Mouse (Mus musculus) liver, postnatal 0 days (tissue): ENCODE data around the gene Klhl6. TPM values are rescaled to one million over a fixed set of nuclear protein-coding genes. Genes with fewer than 3 reads are reported as not detected.

Experiments
- ATAC-seq: fragments of 200-750 bp; cut with Nextera tagmentation; 2 replicates; pipeline ENCODE4 v1.8.0; 2017; ENCODE audit warnings: mild to moderate bottlenecking, moderate library complexity
- DNase-seq: peaks from one replicate; pipeline ENCODE4 v3.0.0-alpha.2; 2016
- H3K27ac ChIP-seq: fragments of 300-500 bp; sonication (generic); 2 replicates; pipeline ENCODE4 v1.5.1; 2014; ENCODE audit warnings: antibody characterized with exemption, moderate library complexity, mild to moderate bottlenecking, low read depth
- H3K27me3 ChIP-seq: fragments of 300-500 bp; sonication (generic); 2 replicates; pipeline ENCODE4 v1.6.1; 2014; ENCODE audit warnings: low read length, control low read depth, mixed read lengths; ENCODE audit not compliant: insufficient read depth
- H3K36me3 ChIP-seq: fragments of 300-500 bp; sonication (generic); replicated peaks from 2 replicates; pipeline ENCODE4 v1.6.1; 2014; ENCODE audit warnings: mild to moderate bottlenecking, control low read depth, low read length, moderate library complexity, mixed read lengths; ENCODE audit not compliant: insufficient read depth
- H3K4me1 ChIP-seq: fragments of 300-500 bp; sonication (generic); 2 replicates; pipeline ENCODE4 v1.6.1; 2014; ENCODE audit warnings: antibody characterized with exemption, mild to moderate bottlenecking, control low read depth; ENCODE audit not compliant: insufficient read depth
- H3K4me2 ChIP-seq: fragments of 300-500 bp; sonication (generic); 2 replicates; pipeline ENCODE4 v1.6.1; 2014; ENCODE audit warnings: low read depth, mild to moderate bottlenecking, low read length, moderate library complexity, mixed read lengths
- H3K4me3 ChIP-seq: fragments of 300-500 bp; sonication (generic); 2 replicates; pipeline ENCODE4 v1.5.1; 2014; ENCODE audit warnings: low read depth, low read length
- H3K9ac ChIP-seq: fragments of 300-500 bp; sonication (generic); replicated peaks from 2 replicates; pipeline ENCODE4 v1.6.1; 2014; ENCODE audit warnings: mild to moderate bottlenecking, moderate library complexity
- H3K9me3 ChIP-seq: fragments of 300-500 bp; sonication (generic); 2 replicates; pipeline ENCODE4 v1.6.1; 2016; ENCODE audit warnings: mild to moderate bottlenecking, control low read depth, low read length, mixed read lengths
- CTCF ChIP-seq: sonication (generic); IDR thresholded peaks from 2 replicates; pipeline ENCODE4 v1.5.1; 2016; ENCODE audit warnings: antibody characterized with exemption, low read depth
- EP300 ChIP-seq: IDR thresholded peaks from 2 replicates; pipeline ENCODE4 v1.6.1; 2016; ENCODE audit warnings: antibody characterized with exemption, low read depth, mild to moderate bottlenecking
- WGBS: fragments of 180-500 bp; shearing (Covaris S2); extraction: QIAGEN DNeasy Blood & Tissue Kit; methylation state at CpG from one replicate; pipeline ENCODE4 v1.1.7; 2014; ENCODE audit not compliant: insufficient replicate concordance; 5-methylcytosine and 5-hydroxymethylcytosine counted together
- polyA plus RNA-seq: library from polyadenylated mRNA; unstranded; fragments of >200 nt; fragmentation: Nextera tagmentation; extraction: Ambion mirVana; gene quantifications from 2 replicates; pipeline ENCODE4 v1.2.1, GENCODE M21; 2015

Gene Klhl6
- polyA plus RNA-seq, 1 experiment from 2014 or later: 17.2 TPM

- DNase-seq (no peak), ATAC-seq (no peak)
- Histone ChIP-seq H3K27me3 (no peaks in the 10 kb centered on the region), H3K4me1 (peaks cover 7% of the 10 kb centered on the region), H3K4me3 (no peak overlapping the region), H3K9ac (no peak overlapping the region), H3K36me3 (no peaks in the 10 kb centered on the region), H3K27ac (peak overlapping the region; percentile 77; the same call in 1 of the 2 replicates), H3K4me2 (peak overlapping the region; percentile 51; the same call in 1 of the 2 replicates), H3K9me3 (no peaks in the 10 kb centered on the region)
- no peak for TF ChIP-seq EP300
- TF ChIP-seq CTCF: no peak
- 66% methylated on average over 4 of the region's 4 CpGs for WGBS
Measured at GRCm38 (mm10) chr16:19983559-19983958, 722 bp upstream of the Klhl6 start.

GRCm38 (mm10) chr16:19981684-19982083 is 1.2 kb downstream of the Klhl6 start:
- peak overlapping the region; percentile 44; the same call in 1 of the 2 replicates for H3K9ac ChIP-seq
- H3K4me2 ChIP-seq: peak overlapping the region; percentile 68
- H3K9me3 ChIP-seq: no peaks in the 10 kb centered on the region
- DNase-seq (no peak), ATAC-seq (no peak)
- no peak for TF ChIP-seq EP300
- peak overlapping the region; percentile 45; the same call in 1 of the 2 replicates for H3K27ac ChIP-seq
- no peaks in the 10 kb centered on the region for H3K36me3 ChIP-seq
- H3K4me1 ChIP-seq: peaks cover 12% of the 10 kb centered on the region
- WGBS: 31% methylated on average over 2 of the region's 2 CpGs
- H3K4me3 ChIP-seq: peak overlapping the region; percentile 42
- no peaks in the 10 kb centered on the region for H3K27me3 ChIP-seq

GRCm38 (mm10) chr16:19981006-19981405 is 1.8 kb downstream of the Klhl6 start:
- no peak for TF ChIP-seq CTCF
- TF ChIP-seq EP300: no peak
- peak overlapping the region; percentile 21; the same call in 1 of the 2 replicates for H3K9ac ChIP-seq
- ATAC-seq: no peak
- no peaks in the 10 kb centered on the region for H3K27me3 ChIP-seq
- no peaks in the 10 kb centered on the region for H3K9me3 ChIP-seq
- peaks cover 15% of the 10 kb centered on the region for H3K4me1 ChIP-seq
- H3K4me3 ChIP-seq: peak overlapping the region; percentile 42
- peak overlapping the region; percentile 39; the same call in 1 of the 2 replicates for H3K27ac ChIP-seq
- no peaks in the 10 kb centered on the region for H3K36me3 ChIP-seq
- no peak for DNase-seq
- H3K4me2 ChIP-seq: peak overlapping the region; percentile 68
- 37% methylated on average over 3 of the region's 3 CpGs for WGBS

GRCm38 (mm10) chr16:19979755-19980154 is 3.1 kb downstream of the Klhl6 start:
- no peak for DNase-seq
- H3K4me2 ChIP-seq: peak overlapping the region; percentile 68
- TF ChIP-seq EP300 (peak; percentile 48; the same call in 1 of the 2 replicates), CTCF (no peak)
- no peak for ATAC-seq
- 21% methylated on average over 2 of the region's 2 CpGs for WGBS
- H3K9ac ChIP-seq: no peak overlapping the region
- peak overlapping the region; percentile 42; the same call in 1 of the 2 replicates for H3K4me3 ChIP-seq
- H3K4me1 ChIP-seq: peaks cover 25% of the 10 kb centered on the region
- no peaks in the 10 kb centered on the region for H3K27me3 ChIP-seq
- H3K27ac ChIP-seq: peak overlapping the region; percentile 51
- H3K36me3 ChIP-seq: no peaks in the 10 kb centered on the region
- H3K9me3 ChIP-seq: no peaks in the 10 kb centered on the region

GRCm38 (mm10) chr16:19977282-19977681 is 5.6 kb downstream of the Klhl6 start:
- DNase-seq (no peak), ATAC-seq (no peak)
- Histone ChIP-seq H3K9me3 (no peaks in the 10 kb centered on the region), H3K27me3 (no peaks in the 10 kb centered on the region), H3K27ac (no peak overlapping the region), H3K4me1 (peaks cover 34% of the 10 kb centered on the region), H3K4me3 (no peak overlapping the region), H3K36me3 (no peaks in the 10 kb centered on the region), H3K9ac (no peak overlapping the region), H3K4me2 (no peak overlapping the region)
- TF ChIP-seq EP300 (no peak), CTCF (no peak)
- 42% methylated on average over 5 of the region's 5 CpGs for WGBS

- TF ChIP-seq EP300 (no peak), CTCF (no peak)
- Histone ChIP-seq H3K4me1 (peaks cover 34% of the 10 kb centered on the region), H3K4me3 (no peak overlapping the region), H3K9ac (no peak overlapping the region), H3K27me3 (no peaks in the 10 kb centered on the region), H3K36me3 (no peaks in the 10 kb centered on the region), H3K9me3 (no peaks in the 10 kb centered on the region), H3K4me2 (no peak overlapping the region), H3K27ac (no peak overlapping the region)
- ATAC-seq (no peak), DNase-seq (no peak)
- WGBS: 34% methylated on average over 4 of the region's 4 CpGs
Measured at GRCm38 (mm10) chr16:19976825-19977224, 6.0 kb downstream of the Klhl6 start.
